Mouse (Mus musculus) heart, adult 8-10 months (tissue): ENCODE measurements at regions not wholly inside any gene's neighbourhood (a gene's known extent, or its start where the extent isn't known, plus 50 kb on each side); places are given as distances from the start of the nearest gene placed in this dataset.
"Not testable (repeated sequence)": the region's sequence is repeated elsewhere in the genome, so short reads cannot be mapped to it uniquely, and the experiment has no call there.

Source experiments
- DNase-seq: peaks from one replicate; pipeline ENCODE4 v3.0.0; 2022; ENCODE audit warnings: low spot score

GRCm38 (mm10) chr8:78068087-78068910 lies 144.8 kb upstream of the Ttc29 start:
- DNase-seq = no peak

- DNase-seq = no peak
Observed at GRCm38 (mm10) chr8:78073821-78074220, 139.3 kb upstream of the Ttc29 start.

- DNase-seq = no peak
Observed at GRCm38 (mm10) chr8:78077122-78077521, 136.0 kb upstream of the Ttc29 start.

- not testable (repeated sequence) for DNase-seq
Observed at GRCm38 (mm10) chr8:78081395-78081794, 131.7 kb upstream of the Ttc29 start.

GRCm38 (mm10) chr8:78083012-78083411 lies 130.1 kb upstream of the Ttc29 start:
- DNase-seq = no peak

GRCm38 (mm10) chr8:78086361-78086760 lies 126.7 kb upstream of the Ttc29 start:
- no peak for DNase-seq

- DNase-seq = no peak
Observed at GRCm38 (mm10) chr8:78090382-78091122, 122.5 kb upstream of the Ttc29 start.

GRCm38 (mm10) chr8:78096383-78096782 lies 116.7 kb upstream of the Ttc29 start:
- DNase-seq = no peak

- no peak for DNase-seq
Observed at GRCm38 (mm10) chr8:78098191-78098745, 114.8 kb upstream of the Ttc29 start.

- no peak for DNase-seq
Observed at GRCm38 (mm10) chr8:78099091-78099490, 114.0 kb upstream of the Ttc29 start.

- DNase-seq = no peak
Observed at GRCm38 (mm10) chr8:78107339-78107738, 105.8 kb upstream of the Ttc29 start.

- no peak for DNase-seq
Observed at GRCm38 (mm10) chr8:78110003-78110649, 103.0 kb upstream of the Ttc29 start.

- DNase-seq = no peak
Observed at GRCm38 (mm10) chr8:78113105-78113504, 100.0 kb upstream of the Ttc29 start.

- DNase-seq = no peak
Observed at GRCm38 (mm10) chr8:78114512-78114911, 98.6 kb upstream of the Ttc29 start.

GRCm38 (mm10) chr8:78117191-78117590 lies 95.9 kb upstream of the Ttc29 start:
- DNase-seq = no peak

- no peak for DNase-seq
Observed at GRCm38 (mm10) chr8:78118493-78118892, 94.6 kb upstream of the Ttc29 start.

GRCm38 (mm10) chr8:78119682-78120081 lies 93.4 kb upstream of the Ttc29 start:
- DNase-seq = no peak

GRCm38 (mm10) chr8:78124248-78124647 lies 88.8 kb upstream of the Ttc29 start:
- no peak for DNase-seq

- DNase-seq = no peak
Observed at GRCm38 (mm10) chr8:78127852-78128251, 85.2 kb upstream of the Ttc29 start.

- DNase-seq = no peak
Observed at GRCm38 (mm10) chr8:78129061-78129460, 84.0 kb upstream of the Ttc29 start.

- not testable (repeated sequence) for DNase-seq
Observed at GRCm38 (mm10) chr8:78139514-78139913, 73.6 kb upstream of the Ttc29 start.

- DNase-seq = no peak
Observed at GRCm38 (mm10) chr8:78147170-78147569, 65.9 kb upstream of the Ttc29 start.
